Mouse (Mus musculus): ENCODE results near the gene Dars.

DNA sequence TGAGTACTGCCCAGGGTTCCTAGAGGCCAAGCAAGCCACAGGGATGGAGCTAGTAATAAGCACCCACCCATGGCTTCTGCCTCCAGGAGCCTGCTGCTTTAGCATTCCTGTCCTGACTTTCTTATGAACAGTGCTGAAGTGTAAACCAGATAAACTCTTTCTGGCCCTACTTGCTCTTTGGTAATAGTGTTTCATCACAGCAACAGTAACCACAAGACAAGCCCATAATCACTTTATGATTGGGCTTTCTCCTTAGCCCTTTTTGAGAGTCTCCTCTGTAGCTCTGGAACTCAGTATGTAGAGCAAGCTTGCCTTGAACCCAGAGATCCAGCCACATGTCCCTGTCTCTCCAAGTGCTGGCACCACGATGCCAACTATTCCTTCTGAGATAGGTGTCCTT lies 86.9 kb downstream of the Dars start:
- TF ChIP-seq CTCF (IDR thresholded peaks at IDR 0.05; ENCODE audit: low read depth) (no peak), EP300 (IDR thresholded peaks at IDR 0.05; ENCODE audit: low read depth) (no peak)
